Mouse (Mus musculus) adrenal gland, postnatal 14 days (tissue): ENCODE data around the gene Ccdc40. TPM values are rescaled to one million over a fixed set of nuclear protein-coding genes. Genes with fewer than 3 reads are reported as not detected.
A peak's percentile ranks its signal among the peaks of the same experiment; 100 is the strongest.
"Not testable (repeated sequence)": the region's sequence is repeated elsewhere in the genome, so short reads cannot be mapped to it uniquely, and the experiment has no call there.

ENCODE experiments used
- DNase-seq: peaks from one replicate; pipeline ENCODE4 v3.0.0; 2021; ENCODE audit warnings: mixed read lengths
- total RNA-seq: library from RNA; stranded (reverse); gene quantifications from 2 replicates; pipeline ENCODE4 v1.2.3, GENCODE M21; 2021

The Ccdc40 gene
- total RNA-seq, 1 experiment from 2014 or later: 0.44 TPM

- DNase-seq: peak; percentile 49
Observed at GRCm38 (mm10) chr11:119285791-119286527, 57.6 kb downstream of the Ccdc40 start.

GRCm38 (mm10) chr11:119287207-119287992 is 59.0 kb downstream of the Ccdc40 start:
- no peak for DNase-seq

- DNase-seq: not testable (repeated sequence)
Observed at GRCm38 (mm10) chr11:119292861-119293260, 64.5 kb downstream of the Ccdc40 start.

DNA sequence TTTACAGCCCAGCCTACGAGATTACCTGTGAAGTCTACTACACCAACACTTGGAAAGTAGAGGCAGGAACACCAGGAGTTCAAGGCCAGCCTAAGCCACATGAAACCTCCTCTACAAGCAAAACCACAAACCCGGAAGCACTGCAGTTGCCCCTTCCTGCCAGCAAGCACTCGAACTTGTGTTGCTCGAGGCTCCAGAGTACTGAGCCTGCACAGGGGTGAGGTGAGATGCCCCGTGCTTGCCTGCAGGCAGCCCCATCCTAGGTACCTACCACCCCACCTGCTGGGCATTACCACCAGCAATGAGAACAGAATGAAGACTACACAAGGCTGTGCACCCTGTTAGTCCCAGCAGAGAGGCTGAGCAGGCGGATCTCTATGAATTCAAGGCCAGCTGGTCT is 69.6 kb downstream of the Ccdc40 start:
- DNase-seq: no peak

DNA sequence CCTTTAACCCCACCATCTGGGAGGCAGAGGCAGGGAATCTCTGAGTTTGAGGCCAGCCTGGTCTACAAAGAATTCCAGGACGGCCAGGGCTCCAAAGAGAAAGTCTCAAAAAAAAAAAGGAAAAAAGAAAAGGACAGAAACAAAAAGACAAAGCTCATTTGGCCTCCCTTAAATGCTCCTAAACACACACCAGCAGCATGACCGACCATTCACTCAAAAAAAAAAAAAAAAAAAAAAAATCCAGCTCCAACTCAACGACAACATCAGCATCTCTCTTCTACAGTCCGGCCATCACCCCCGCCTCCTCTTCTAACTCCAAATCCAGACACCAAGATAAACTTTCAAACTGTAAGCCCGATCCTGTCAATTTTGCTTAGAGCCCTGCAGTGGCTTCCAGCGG is 70.5 kb downstream of the Ccdc40 start:
- DNase-seq: no peak

DNA sequence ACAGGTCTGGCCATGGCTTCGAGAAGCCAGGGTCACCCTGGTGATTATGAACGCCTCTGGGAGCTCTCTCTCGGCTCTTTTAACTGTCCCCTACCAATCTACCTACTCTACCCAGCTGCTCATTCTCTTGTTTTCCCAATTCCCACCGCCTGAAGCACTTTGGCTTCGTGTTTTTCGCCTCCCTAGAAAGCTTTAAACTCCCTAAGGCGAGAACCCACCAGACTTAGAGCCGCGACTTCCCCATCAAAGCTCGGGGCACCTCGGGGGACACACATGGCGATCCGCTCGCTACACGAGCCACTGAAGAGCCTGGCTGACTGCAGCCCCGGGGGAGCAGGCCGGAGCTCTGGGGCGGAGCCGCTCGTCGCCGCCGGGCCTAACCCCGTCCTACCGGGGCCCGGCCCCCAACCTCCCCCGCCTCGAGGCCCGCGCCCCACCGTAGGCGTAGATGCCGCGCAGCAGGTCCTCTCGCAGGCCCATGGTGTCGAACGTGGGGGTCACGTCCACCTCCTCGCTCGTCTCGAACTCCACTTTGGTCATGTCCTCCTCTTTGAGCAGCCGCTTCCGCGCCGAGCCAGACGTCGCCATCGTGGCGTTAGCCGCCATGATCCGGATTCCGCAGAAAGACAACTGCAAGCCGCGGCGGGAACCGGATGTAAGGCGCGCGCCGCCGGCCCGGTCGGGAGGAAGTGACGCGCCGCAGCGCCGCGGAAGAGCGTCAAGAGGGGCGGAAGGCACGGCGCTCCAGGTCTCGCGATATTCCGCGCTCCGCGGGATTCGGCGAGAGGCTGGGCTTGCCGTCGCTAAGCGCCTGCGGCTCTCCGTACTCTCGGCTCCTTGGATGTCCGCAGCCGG is 71.2 kb downstream of the Ccdc40 start, which contains the start of gene Eif4a3:
Gene Eif4a3, minus strand, starts transcription at position 699 of the 855 bp plus-strand sequence.
- peak; percentile 97 for DNase-seq

DNA sequence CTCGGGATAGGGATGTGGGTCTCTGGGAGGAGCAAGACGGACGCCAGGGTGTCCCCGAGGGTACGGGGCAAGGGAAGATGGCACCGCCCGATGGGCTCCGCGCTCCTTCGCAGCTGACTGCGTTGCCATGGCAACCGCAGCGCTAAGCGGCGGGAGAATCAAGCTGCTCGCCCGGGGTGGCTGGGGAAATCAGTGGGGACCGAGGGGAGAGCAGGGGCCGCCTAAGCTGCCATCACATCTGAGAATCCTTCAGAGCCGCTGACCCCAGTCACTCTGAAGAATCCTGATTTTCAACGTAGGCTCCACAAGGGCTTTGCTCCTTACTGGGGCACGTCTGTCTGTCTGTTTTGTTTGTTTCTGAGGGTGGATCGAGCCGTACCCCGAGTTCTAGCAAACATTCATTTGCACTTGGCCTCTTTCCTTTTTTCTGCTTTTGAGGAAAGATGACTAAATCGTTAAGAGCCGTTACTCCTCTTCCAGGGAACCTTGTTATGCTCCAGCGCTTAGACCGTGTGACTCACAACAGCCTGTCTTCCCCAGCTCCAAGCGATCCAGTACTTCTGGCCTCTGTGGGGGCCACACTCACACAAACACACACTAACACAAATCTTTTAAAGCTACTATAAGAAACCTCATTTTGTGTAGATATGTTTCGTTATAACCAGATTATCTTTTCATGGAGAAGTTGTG is 72.0 kb downstream of the Ccdc40 start:
- peak; percentile 46 for DNase-seq

DNA sequence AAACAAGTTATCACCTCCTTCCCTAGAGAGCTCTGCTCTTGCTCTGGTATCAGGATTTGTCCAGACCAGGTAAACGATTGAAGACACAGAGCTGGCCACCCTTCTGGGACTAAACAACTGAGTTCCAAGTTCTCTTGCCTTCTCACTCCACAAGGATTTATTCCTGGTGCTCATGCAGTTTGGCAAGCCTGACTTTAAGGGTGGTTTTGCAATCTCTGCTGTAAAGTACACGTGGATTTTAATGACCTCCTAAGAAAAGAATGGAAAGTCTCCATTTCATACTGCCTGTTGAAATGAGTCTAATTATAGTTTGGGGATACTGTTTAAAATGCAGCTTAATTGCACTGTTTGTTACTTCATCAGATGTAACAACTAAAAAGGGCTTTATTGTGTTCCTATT is 72.6 kb downstream of the Ccdc40 start:
- no peak for DNase-seq

DNA sequence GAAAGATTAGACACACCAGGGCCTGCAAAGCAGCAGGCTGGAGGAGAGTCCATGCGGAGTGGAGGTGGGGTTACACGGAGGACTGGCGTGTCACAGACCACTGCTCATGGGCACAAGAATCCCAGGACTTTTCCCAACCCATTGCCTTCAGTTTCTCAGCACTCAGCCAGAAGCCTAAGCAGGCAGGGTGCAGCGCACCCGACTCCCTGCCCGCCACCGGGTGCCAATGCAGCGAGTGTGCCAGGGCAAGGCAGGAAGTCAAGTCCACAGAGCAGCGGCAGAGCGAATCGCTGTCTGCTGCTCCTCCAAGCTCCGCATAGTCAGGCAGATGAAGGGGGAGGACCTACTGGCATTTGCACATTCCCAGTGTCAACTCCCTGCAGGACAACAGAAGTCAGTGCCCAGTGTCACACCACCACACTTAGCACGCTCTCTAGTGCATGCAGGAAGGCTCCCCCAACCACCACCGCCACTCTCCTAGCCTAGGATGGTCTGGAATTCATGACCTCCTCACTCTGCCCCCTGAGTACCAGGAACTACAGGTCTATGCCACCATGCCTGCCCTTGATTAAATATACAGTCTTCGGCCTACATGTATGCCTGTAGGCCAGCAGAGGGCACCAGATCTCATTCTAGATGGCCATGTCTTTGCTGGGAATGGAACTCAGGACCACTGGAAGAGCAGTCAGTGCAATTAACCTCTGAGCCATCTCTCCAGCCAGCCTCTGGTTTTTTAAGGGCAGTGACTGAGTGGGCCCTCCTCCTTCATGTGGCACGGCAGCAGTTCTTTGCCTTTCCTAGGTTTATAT is 76.7 kb downstream of the Ccdc40 start:
- peak; percentile 71 for DNase-seq

DNA sequence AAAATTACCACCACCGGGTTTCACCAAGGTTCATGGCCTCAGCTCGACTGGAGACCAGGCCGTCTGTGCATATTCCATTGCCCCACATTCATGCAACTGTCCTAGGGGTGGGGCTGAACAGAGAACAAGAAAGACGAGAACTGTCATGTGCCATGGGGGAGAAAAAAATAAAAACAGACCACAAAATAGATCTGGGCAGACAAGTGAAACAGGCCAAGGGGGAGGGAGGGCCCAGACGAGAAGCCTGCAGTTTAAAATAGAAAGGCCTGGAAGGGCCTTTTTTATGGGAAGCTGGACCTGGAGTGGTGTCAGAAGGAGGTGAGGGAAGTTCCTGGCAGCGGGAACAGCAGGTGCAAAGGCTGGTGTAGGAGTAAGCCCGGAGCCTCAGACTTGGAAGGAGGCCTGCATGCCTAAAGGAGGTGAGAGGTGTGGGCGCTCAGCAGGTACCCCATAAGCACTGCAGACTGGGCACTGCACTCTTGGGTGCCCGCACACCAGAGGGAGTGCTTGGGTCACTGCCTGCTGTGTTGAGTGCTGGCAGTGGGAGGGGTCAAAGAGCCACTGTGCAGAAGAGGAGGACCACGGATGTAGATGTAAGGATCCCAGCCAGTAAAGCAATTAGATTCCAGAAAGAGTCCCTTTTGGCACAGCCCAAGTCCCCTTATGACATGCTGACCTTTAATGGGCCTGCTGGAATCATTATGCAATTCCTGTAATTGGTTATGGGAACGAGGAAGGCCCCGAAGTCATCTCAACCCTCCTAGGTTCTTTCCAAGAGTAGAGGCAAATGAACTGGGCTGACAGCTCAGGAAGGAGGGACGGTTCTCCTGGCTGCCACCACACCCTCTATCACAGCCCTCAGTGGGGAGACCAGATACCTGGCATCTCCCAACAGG is 78.6 kb downstream of the Ccdc40 start:
- DNase-seq: no peak

- no peak for DNase-seq
Observed at GRCm38 (mm10) chr11:119307658-119307867, 79.2 kb downstream of the Ccdc40 start, which contains the start of gene Card14. Gene Card14, plus strand, starts transcription at chr11:119307768.

DNA sequence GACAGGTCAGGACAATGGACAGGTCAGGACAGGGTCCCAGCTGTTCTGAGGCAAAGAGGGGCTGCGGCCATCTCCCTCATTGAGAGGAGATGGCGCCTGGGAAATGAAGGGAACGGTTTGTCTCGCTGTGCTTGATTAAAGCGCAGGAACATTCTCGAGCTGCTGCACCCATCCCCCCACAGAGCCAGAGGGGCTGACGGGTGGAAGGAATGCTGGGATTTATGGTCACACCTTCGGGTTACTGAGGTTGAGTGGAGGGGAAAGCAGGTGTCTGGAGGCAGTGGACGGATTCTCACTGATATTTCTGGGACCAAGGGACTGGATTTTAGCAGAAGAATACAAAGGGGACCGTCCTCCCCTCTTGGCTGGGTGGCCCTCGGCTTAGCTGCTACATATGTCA is 79.5 kb downstream of the Ccdc40 start:
- DNase-seq: no peak

GRCm38 (mm10) chr11:119310621-119311020 is 82.2 kb downstream of the Ccdc40 start:
- no peak for DNase-seq

DNA sequence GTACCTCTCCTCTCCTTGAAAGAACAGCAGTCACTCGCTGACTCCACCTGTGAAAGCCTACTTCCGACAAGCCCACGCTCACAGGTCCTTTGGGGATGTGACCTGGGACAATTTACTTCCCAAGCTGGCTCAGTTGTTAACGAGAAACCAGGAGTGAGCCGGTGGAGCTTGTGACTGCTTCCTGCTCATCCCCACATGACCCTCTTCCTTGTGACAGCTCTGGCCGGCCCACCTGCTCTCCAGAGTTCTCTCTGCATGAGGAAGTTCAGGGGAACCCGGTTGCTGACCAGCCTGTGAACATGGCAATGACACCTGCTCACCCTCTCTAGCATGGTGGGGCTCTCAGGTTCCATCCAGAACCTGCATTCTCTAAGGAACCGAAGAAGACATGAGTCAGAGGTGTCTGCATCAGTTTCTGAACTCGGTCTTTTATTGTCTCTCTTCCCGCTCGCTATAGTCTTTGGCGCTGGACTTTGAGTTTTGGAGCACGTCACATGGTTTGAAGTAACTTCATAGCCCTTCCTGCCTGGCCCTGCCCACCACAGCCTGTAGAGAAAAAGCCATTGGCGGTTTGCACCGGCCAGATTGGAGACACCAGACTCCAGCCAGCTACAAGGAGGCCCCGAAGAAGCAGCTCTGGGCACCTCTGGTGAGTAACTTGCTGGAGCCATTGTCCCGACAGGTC is 86.0 kb downstream of the Ccdc40 start:
- DNase-seq: no peak

Other genes starting within 250 kb of the Ccdc40 start
- gene Enpp7, start 240.4 kb upstream of the Ccdc40 start, total RNA-seq: not detected in 2 replicates
- 7.4 and 7.7 TPM in 2 replicates for gene Cbx2, start 205.6 kb upstream of the Ccdc40 start, total RNA-seq
- 13.1 and 16.7 TPM in 2 replicates for gene Cbx8, start 187.6 kb upstream of the Ccdc40 start, total RNA-seq
- gene Cbx4, start 142.4 kb upstream of the Ccdc40 start, total RNA-seq: 105 and 156 TPM in 2 replicates
- gene Tbc1d16, start 73 bp upstream of the Ccdc40 start, total RNA-seq: 18.1 and 18.7 TPM in 2 replicates
- gene Gaa, start 39.3 kb downstream of the Ccdc40 start, total RNA-seq: 78.3 and 81.3 TPM in 2 replicates
- 129 and 132 TPM in 2 replicates for gene Eif4a3, start 71.5 kb downstream of the Ccdc40 start, total RNA-seq
- gene Card14, start 79.2 kb downstream of the Ccdc40 start, total RNA-seq: 0.30 and 0.38 TPM in 2 replicates
- 14.8 and 15.7 TPM in 2 replicates for gene Sgsh, start 127.0 kb downstream of the Ccdc40 start, total RNA-seq
- gene Slc26a11, start 127.0 kb downstream of the Ccdc40 start, total RNA-seq: 7.5 and 9.7 TPM in 2 replicates
- gene Rnf213, start 164.5 kb downstream of the Ccdc40 start, total RNA-seq: 25.6 and 28.0 TPM in 2 replicates